Mouse (Mus musculus) neural tube, embryonic 11.5 days (tissue): ENCODE results near the gene Hras. TPM values are rescaled to one million over a fixed set of nuclear protein-coding genes. Genes with fewer than 3 reads are reported as not detected.

ENCODE experiments used
- ATAC-seq: fragments of 200-750 bp; cut with Nextera tagmentation; 2 replicates; pipeline ENCODE4 v1.8.0; 2017; ENCODE audit warnings: moderate number of reproducible peaks, mild to moderate bottlenecking, moderate TSS enrichment, moderate library complexity; ENCODE audit not compliant: insufficient read depth, low FRiP score, low TSS enrichment
- DNase-seq: peaks from one replicate; pipeline ENCODE4 v3.0.0-alpha.2; 2015; ENCODE audit warnings: low spot score
- H3K27ac ChIP-seq: fragments of 300-500 bp; sonication (generic); 2 replicates; pipeline ENCODE4 v1.5.1; 2014; ENCODE audit warnings: low read depth, mild to moderate bottlenecking, low read length
- H3K27me3 ChIP-seq: fragments of 300-500 bp; sonication (generic); 2 replicates; pipeline ENCODE4 v1.6.1; 2014; ENCODE audit warnings: mild to moderate bottlenecking, low read length, mixed read lengths; ENCODE audit not compliant: control insufficient read depth, insufficient read depth
- H3K36me3 ChIP-seq: fragments of 300-500 bp; sonication (generic); 2 replicates; pipeline ENCODE4 v1.6.1; 2014; ENCODE audit warnings: mild to moderate bottlenecking, low read length, moderate library complexity, mixed read lengths; ENCODE audit not compliant: control insufficient read depth, insufficient read depth
- H3K4me1 ChIP-seq: fragments of 300-500 bp; sonication (generic); 2 replicates; pipeline ENCODE4 v1.6.1; 2014; ENCODE audit warnings: low read length, mixed read lengths; ENCODE audit not compliant: control insufficient read depth, insufficient read depth
- H3K4me2 ChIP-seq: fragments of 300-500 bp; sonication (generic); 2 replicates; pipeline ENCODE4 v1.6.1; 2014; ENCODE audit warnings: low read depth, mild to moderate bottlenecking, moderate library complexity
- H3K4me3 ChIP-seq: fragments of 300-500 bp; sonication (generic); 2 replicates; pipeline ENCODE4 v1.5.1; 2014; ENCODE audit warnings: low read depth, low read length
- H3K9ac ChIP-seq: fragments of 300-500 bp; sonication (generic); 2 replicates; pipeline ENCODE4 v1.6.1; 2014; ENCODE audit warnings: mild to moderate bottlenecking, low read length
- H3K9me3 ChIP-seq: fragments of 300-500 bp; sonication (generic); 2 replicates; pipeline ENCODE4 v1.6.1; 2016; ENCODE audit warnings: low read length; ENCODE audit not compliant: control insufficient read depth
- WGBS: fragments of 180-500 bp; shearing (Covaris S2); extraction: QIAGEN DNeasy Blood & Tissue Kit; methylation state at CpG from one replicate; pipeline ENCODE4 v1.1.7; 2014; 5-methylcytosine and 5-hydroxymethylcytosine counted together
- polyA plus RNA-seq: library from polyadenylated mRNA; unstranded; fragments of >200 nt; fragmentation: Nextera tagmentation; extraction: Ambion mirVana; gene quantifications from 2 replicates; pipeline ENCODE4 v1.2.1, GENCODE M21; 2014

Hras gene
- 111 and 122 TPM in 2 replicates for polyA plus RNA-seq

DNA sequence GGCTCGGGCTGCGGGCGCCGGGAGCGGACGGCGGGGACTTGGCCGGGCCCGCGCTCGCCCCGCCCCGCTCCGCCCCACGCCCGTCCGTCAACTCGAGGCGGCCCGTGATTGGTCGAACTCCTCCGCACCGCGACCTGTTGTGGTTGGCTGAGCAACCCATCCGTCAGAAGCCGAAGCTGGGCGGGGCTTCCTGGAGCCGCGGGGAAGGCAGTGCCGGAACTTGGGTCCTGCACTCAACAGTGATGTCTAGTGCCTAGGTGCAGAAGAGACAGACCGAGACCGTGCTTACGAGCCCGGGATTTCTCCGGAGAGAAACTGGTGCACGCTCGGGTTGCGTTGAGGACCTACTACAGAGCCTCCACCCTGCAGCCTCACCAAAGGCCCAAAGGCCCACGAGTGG, at the start of gene Hras, which contains the start of gene Lrrc56:
Gene Hras (minus strand): TSS at position 58 of the 400 bp plus-strand sequence.
Gene Lrrc56 (plus strand): TSS at position 210 of the 400 bp plus-strand sequence.
- H3K27ac ChIP-seq, result peak within 1 kb of the TSS; percentile 64
- H3K27me3 ChIP-seq, result no peaks in the 10 kb centered on the region

DNA sequence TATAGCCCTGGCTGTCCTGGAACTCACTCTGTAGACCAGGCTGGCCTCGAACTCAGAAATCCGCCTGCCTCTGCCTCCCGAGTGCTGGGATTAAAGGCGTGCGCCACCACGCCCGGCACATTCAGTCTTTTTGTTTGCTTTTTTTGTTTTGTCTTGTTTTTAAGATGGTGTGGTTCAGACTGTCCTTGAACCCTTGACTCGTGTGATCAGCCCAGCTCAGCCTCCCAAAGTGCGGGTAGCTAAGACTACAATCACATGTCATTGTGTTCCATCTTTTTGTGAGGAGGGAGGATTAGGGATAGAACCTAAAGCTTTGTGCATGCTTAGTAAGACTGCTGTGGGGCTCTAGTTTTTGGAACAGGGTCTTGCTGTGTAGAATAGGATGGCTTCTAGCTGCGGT, 37.7 kb upstream of the Hras start:
- H3K27ac ChIP-seq, result no peak overlapping the region
- H3K4me2 ChIP-seq, result no peak overlapping the region
- no peak for DNase-seq
- peaks cover 19% of the 10 kb centered on the region for H3K36me3 ChIP-seq
- WGBS, result 92% methylated on average over 9 of the region's 10 CpGs
- no peak overlapping the region for H3K9ac ChIP-seq
- H3K4me1 ChIP-seq, result peaks cover 7% of the 10 kb centered on the region
- H3K9me3 ChIP-seq, result no peaks in the 10 kb centered on the region
- no peaks in the 10 kb centered on the region for H3K27me3 ChIP-seq
- H3K4me3 ChIP-seq, result no peak overlapping the region
- no peak for ATAC-seq

More for the DNA sequence above, at the start of gene Hras, which contains the start of gene Lrrc56:
- WGBS, result under 1% methylated on average over 38 of the region's 39 CpGs
- no peaks in the 10 kb centered on the region for H3K9me3 ChIP-seq
- peak within 1 kb of the TSS; percentile 94 for H3K9ac ChIP-seq
- H3K4me1 ChIP-seq, result peaks cover 12% of the 10 kb centered on the region
- H3K4me3 ChIP-seq, result peak within 1 kb of the TSS; percentile 94
- peak within 1 kb of the TSS; percentile 98 for H3K4me2 ChIP-seq
- H3K36me3 ChIP-seq, result peaks cover 5% of the 10 kb centered on the region
- ATAC-seq (peak; percentile 95), DNase-seq (peak; percentile 99)

DNA sequence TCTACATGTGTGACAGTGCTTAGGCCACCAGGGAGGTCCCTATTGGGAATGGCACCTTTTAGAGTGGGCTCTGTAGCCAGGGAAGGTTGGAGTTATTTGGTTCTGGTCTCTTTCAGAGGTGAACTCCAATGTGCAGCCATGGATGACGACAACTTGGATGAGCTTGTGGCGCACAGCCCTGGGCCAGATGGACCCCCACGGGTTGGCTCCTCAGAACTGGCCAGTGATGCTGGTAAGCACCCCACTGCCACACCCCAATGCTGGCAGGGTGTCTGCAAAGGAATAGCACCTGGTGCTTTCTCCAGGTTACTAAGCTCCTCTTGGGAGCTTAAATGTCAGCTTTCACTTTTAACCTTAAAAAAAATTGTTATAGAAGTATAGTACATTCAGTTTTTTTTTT, 37.3 kb upstream of the Hras start:
- Histone ChIP-seq H3K27me3 (no peaks in the 10 kb centered on the region), H3K4me1 (peaks cover 7% of the 10 kb centered on the region), H3K4me2 (no peak overlapping the region), H3K27ac (no peak overlapping the region), H3K9ac (no peak overlapping the region), H3K36me3 (peaks cover 19% of the 10 kb centered on the region), H3K4me3 (no peak overlapping the region), H3K9me3 (no peaks in the 10 kb centered on the region)
- peak; percentile 1 for DNase-seq
- 90% methylated on average over 3 of the region's 3 CpGs for WGBS
- no peak for ATAC-seq

DNA sequence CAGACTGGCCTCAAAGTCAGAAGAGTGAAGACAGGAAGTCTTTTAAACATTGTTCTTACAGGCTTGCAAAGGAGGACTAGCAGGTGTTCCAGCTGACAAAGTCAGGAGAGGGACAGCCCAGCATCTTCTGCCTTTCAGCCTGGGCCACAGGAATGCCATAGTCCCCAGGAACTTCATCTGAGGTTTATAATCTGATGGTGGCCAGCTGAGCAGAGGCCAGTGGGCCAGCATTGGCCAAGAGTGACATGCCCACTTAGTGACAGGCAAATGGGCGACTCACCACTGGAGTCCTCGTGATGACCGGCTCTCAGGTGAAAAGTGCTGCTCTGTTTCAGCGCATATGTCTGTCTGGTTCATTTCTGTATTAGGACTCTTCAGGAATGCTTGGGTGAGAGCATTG, 36.8 kb upstream of the Hras start:
- Histone ChIP-seq H3K9me3 (no peaks in the 10 kb centered on the region), H3K36me3 (peaks cover 16% of the 10 kb centered on the region), H3K27me3 (no peaks in the 10 kb centered on the region), H3K4me3 (no peak overlapping the region), H3K27ac (no peak overlapping the region), H3K4me1 (peaks cover 7% of the 10 kb centered on the region), H3K9ac (no peak overlapping the region), H3K4me2 (no peak overlapping the region)
- 84% methylated on average over 4 of the region's 4 CpGs for WGBS
- no peak for DNase-seq
- ATAC-seq, result no peak

DNA sequence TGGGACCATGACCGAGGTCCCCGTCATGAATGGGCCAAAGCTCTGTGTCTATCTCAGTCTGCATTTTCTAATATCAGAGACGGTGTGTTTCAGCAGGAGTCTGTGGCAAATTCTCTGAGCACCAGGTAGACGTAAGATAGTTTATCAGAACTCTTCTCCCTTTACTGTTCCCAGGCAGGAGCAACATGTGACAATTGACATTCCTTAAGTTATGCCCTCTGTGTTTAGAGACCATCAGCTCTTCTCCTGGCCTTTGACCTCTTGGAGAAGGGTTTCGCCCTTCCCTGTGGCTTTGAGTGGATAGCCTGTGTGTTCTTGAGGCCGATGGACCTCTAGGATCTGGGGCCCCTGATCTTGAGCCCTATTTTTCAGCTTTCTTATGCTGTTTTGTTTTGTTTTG, 35.9 kb upstream of the Hras start:
- H3K9ac ChIP-seq, result peak overlapping the region; percentile 96
- H3K4me2 ChIP-seq, result peak overlapping the region; percentile 74
- ATAC-seq, result no peak
- H3K4me3 ChIP-seq, result peak overlapping the region; percentile 100
- peaks cover 12% of the 10 kb centered on the region for H3K36me3 ChIP-seq
- WGBS, result 68% methylated on average over 6 of the region's 6 CpGs
- no peaks in the 10 kb centered on the region for H3K9me3 ChIP-seq
- no peaks in the 10 kb centered on the region for H3K27me3 ChIP-seq
- no peak overlapping the region for H3K27ac ChIP-seq
- DNase-seq, result no peak
- peaks cover 7% of the 10 kb centered on the region for H3K4me1 ChIP-seq

DNA sequence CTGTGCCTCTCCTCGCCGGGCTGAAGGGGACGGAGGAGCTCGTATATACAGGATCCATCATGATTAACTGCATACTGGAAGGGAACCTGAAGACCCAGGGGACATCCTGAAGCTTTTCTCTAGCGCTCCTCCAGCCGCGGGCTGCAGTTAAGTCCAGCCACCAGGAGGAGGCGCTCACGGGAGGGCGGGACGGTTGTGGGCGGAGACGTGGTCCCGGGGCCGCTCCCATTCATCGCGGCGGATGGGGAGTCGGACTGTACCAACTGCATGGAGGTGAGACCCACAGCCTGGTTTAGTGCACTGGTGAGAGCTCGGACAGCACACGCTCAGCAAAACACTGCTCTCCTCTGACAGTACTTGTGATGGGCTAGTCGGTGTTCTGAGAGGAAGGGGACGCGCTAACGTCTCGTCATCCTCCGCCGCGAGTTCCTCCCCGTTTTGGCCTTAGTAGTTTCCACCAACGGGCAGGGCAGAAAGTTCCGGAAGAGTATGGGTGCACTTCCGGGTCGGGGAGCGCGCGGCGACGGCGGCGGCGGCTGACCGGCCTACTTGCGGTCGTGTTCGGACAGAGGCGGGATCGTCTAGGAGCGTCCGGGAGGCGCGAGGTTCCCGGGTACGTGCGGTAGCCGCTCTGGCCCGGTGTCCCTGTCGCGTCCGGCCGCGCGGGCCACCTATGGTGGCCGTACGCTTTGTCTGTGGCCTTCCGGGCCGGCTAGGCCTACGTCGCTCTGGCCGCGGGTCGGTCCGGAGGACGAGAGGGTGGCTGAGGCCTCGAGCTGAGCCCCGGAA, 34.7 kb upstream of the Hras start, which contains the start of gene Phrf1:
Gene Phrf1 (plus strand): TSS at position 506 of the 789 bp plus-strand sequence.
- Histone ChIP-seq H3K27ac (peak within 1 kb of the TSS; percentile 88), H3K4me2 (peak within 1 kb of the TSS; percentile 74), H3K36me3 (peaks cover 12% of the 10 kb centered on the region), H3K9me3 (no peaks in the 10 kb centered on the region), H3K9ac (peak within 1 kb of the TSS; percentile 96), H3K4me3 (peak within 1 kb of the TSS; percentile 100), H3K27me3 (no peaks in the 10 kb centered on the region), H3K4me1 (peaks cover 7% of the 10 kb centered on the region)
- WGBS, result under 1% methylated on average over 76 of the region's 76 CpGs
- peak; percentile 93 for DNase-seq
- peak; percentile 91 for ATAC-seq

DNA sequence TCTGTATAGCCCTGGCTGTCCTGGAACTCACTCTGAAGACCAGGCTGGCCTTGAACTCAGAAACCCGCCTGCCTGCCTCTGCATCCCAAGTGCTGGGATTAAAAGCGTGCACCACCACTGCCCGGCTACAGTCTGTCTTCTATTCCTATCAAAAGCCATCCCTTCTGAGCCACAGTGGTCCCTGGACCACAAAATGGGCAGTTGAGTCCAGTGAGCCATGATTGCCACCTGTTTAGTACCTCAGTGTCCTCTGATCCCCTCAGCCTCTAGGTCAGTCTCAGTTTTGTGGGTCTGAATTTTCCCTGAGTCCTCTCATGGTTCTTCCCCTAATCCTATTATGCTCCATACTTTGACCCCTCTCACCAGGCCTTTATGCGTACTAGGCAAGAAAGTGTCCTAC, 34.0 kb upstream of the Hras start:
- Histone ChIP-seq H3K4me1 (peaks cover 7% of the 10 kb centered on the region), H3K4me3 (no peak overlapping the region; the same call in 1 of the 2 replicates), H3K9me3 (no peaks in the 10 kb centered on the region), H3K4me2 (peak overlapping the region; percentile 38; the same call in 1 of the 2 replicates), H3K27me3 (no peaks in the 10 kb centered on the region), H3K9ac (peak overlapping the region; percentile 96), H3K27ac (no peak overlapping the region), H3K36me3 (peaks cover 7% of the 10 kb centered on the region)
- ATAC-seq (no peak), DNase-seq (no peak)
- WGBS, result 80% methylated on average over 4 of the region's 4 CpGs

DNA sequence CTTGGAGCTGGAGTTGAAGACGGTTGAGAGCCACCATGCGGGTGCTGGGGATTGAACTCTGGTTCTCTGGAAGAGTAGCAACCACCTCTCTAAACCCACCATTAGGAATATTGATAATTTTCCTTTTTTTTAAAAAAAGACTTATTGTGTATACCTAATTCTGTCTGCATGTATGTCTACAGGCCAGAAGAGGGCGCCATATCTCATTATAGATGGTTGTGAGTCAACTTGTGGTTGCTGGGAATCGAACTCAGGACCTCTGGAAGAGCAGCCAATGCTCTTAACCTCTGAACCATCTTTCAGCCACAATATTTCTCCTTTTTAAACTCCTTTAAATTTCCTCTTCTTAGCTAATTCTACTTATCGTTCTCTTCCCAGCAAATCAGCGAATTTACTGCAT, 32.7 kb upstream of the Hras start:
- 89% methylated on average over 6 of the region's 6 CpGs for WGBS
- Histone ChIP-seq H3K27me3 (no peaks in the 10 kb centered on the region), H3K9ac (no peak overlapping the region), H3K4me1 (peaks cover 13% of the 10 kb centered on the region), H3K9me3 (no peaks in the 10 kb centered on the region), H3K36me3 (peaks cover under 1% of the 10 kb centered on the region; the same call in 1 of the 2 replicates), H3K4me3 (no peak overlapping the region), H3K4me2 (no peak overlapping the region), H3K27ac (no peak overlapping the region)
- no peak for ATAC-seq
- DNase-seq, result no peak
